Mouse (Mus musculus) left cerebral cortex, postnatal 25 days (tissue): Measurements from ENCODE around the gene Cisd3. TPM values are rescaled to one million over a fixed set of nuclear protein-coding genes. Genes with fewer than 3 reads are reported as not detected.

Experiments used
- DNase-seq, 2 experiments: peaks; one replicate each; pipeline ENCODE4 v3.0.0; 2022; ENCODE audit warnings: low spot score in 2 of 2, mixed read lengths in 1 of 2
- intact Hi-C: fragments of 180-260 bp; cut with DNase I; formaldehyde crosslinking; loops from one replicate; pipeline ENCODE4 v1.15.1; 2025
- total RNA-seq, 2 experiments: library from RNA; stranded (reverse); gene quantifications; 2 replicates each; pipeline ENCODE4 v1.2.3; 2021

The Cisd3 gene
- total RNA-seq, 2 experiments from 2014 or later, result 46.5 to 48.8 TPM

DNA sequence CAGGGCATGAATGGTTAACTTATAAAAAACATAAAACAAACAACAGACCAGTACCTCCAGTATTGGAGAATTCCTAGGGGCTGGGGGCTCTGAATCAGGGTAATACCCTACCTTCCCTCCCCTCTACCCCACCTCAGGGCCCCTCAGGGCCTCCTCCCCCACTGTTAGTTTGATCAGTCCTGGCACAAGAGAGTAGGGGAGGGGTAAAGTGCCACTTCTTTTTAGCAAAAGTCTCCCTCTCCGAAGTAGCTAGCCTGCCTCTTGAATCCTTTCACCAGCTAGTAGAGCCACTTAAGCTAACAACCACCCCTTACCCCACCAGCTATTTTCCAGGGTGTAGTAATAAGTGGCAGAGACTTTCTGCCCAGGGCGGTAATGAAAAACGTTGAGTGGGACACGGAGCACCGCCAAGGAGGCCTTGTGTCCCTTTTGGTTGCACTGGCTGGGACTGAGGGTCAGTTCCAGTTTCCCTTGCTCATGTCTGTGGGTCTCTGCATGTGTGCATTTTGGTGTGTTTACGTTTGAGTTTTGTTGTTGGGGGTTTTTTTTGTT is 3.0 kb upstream of the Cisd3 start:
- DNase-seq, result no peak
- intact Hi-C loops, result no loop called here

- no peak for DNase-seq
- intact Hi-C loops, result no loop called here
These were observed 1.5 kb upstream of the Cisd3 start for GRCm38 (mm10) chr11:97684063-97684680.

GRCm38 (mm10) chr11:97684766-97685165 is 860 bp upstream of the Cisd3 start:
- intact Hi-C loops, result no loop called here
- DNase-seq, result no peak

- intact Hi-C loops, result no loop called here
- no peak for DNase-seq
These were observed 789 bp downstream of the Cisd3 start for GRCm38 (mm10) chr11:97686322-97686908.

- no peak for DNase-seq
- intact Hi-C loops, result no loop called here
These were observed 1.4 kb downstream of the Cisd3 start for GRCm38 (mm10) chr11:97687061-97687460.

DNA sequence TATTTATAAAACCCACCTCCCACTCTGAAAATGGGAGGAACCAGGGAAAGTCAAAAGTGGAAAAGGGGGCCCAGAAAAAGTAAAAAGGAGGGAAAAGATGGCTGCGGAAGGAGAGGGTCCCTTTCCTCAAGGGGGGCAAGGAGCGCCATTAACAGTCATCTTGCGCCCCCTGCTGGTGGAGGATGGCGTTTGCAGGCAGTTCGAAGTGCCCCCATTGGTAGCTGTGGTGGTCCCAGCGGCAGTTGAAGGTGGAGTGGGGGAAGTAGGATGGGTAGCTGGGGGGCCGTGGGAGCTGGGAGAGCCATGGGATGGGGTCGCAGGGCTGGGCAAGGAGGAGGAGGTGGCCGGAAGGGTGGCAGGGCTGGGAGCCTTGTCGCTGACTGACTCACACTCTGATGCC is 4.2 kb downstream of the Cisd3 start:
- intact Hi-C loops, result loop anchor here (2.0 to 10.0 kb wide), 2 partner anchors 45 to 195 kb away; no protein-coding TSS in a partner anchor
- peak in 1 of 2 experiments; percentile 40 for DNase-seq

GRCm38 (mm10) chr11:97694435-97694834 is 8.8 kb downstream of the Cisd3 start:
- no peak for DNase-seq
- intact Hi-C loops, result loop anchor here (10.0 kb wide), 1 partner anchor 200 kb away; no protein-coding TSS in a partner anchor

- intact Hi-C loops, result loop anchor here (5.0 to 10.0 kb wide), 2 partner anchors 33 to 200 kb away; partner anchors contain the start of gene Mllt6
- peak; percentile 58 to 74 for DNase-seq
These were observed 9.5 kb downstream of the Cisd3 start for GRCm38 (mm10) chr11:97694921-97695711.

- intact Hi-C loops, result loop anchor here (5.0 to 10.0 kb wide), 2 partner anchors 34 to 201 kb away; partner anchors contain the start of gene Mllt6
- DNase-seq, result no peak
These were observed 10.2 kb downstream of the Cisd3 start for GRCm38 (mm10) chr11:97695712-97696401.

DNA sequence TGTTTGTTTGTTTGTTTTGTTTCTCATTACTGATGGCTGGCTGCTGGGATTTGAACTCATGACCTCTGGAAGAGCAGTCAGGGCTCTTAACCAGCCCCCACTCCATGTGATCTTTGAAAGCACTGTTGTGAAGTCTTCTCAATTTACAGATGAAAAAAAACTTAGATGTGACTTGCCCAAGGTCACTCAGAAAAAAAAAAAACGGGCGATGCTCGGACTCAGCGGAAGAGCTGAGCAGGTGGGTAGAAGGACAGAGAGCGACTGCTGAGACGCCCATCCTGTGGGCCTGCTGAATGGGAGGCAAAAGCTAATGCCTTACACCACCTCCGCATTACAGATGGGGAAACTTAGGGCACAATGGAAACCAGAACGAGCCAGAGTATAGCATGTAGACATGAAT is 11.0 kb downstream of the Cisd3 start:
- no peak for DNase-seq
- intact Hi-C loops, result loop anchor here (5.0 to 10.0 kb wide), 2 partner anchors 34 to 202 kb away; partner anchors contain the start of gene Mllt6

DNA sequence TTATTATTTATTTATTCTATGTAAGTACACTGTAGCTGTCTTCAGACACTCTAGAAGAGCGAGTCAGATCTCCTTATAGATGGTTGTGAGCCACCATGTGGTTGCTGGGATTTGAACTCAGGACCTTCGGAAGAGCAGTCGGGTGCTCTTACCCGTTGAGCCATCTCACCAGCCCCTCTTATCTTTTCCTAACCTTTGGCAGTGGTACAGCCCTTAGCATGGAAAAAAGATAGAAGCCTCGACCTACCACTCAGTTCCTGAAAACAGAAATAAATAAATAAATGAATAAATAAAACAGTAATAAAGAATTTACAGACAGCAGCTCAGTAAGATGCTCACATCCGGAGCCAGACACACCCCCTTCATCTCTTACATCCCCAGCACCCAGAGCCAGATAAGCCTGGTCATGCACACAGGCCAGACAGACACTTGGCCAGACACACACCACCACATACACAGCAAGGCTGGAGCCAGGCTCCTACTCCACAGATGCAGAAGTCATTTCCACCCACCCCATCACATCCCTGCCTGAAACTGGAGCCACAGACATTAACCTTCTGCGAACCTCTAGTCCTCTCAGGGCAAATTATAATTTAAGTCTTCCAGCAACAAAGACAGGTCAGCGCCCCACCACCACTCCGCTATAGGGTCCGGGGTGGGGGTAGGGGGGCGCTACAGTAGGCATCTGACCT is 11.7 kb downstream of the Cisd3 start:
- intact Hi-C loops, result loop anchor here (5.0 to 10.0 kb wide), 2 partner anchors 35 to 203 kb away; partner anchors contain the start of gene Mllt6
- DNase-seq, result no peak

GRCm38 (mm10) chr11:97697891-97698529 is 12.4 kb downstream of the Cisd3 start:
- intact Hi-C loops, result loop anchor here (2.0 to 10.0 kb wide), 3 partner anchors 36 to 203 kb away; partner anchors contain the start of genes Mllt6 and Pip4k2b
- no peak for DNase-seq

DNA sequence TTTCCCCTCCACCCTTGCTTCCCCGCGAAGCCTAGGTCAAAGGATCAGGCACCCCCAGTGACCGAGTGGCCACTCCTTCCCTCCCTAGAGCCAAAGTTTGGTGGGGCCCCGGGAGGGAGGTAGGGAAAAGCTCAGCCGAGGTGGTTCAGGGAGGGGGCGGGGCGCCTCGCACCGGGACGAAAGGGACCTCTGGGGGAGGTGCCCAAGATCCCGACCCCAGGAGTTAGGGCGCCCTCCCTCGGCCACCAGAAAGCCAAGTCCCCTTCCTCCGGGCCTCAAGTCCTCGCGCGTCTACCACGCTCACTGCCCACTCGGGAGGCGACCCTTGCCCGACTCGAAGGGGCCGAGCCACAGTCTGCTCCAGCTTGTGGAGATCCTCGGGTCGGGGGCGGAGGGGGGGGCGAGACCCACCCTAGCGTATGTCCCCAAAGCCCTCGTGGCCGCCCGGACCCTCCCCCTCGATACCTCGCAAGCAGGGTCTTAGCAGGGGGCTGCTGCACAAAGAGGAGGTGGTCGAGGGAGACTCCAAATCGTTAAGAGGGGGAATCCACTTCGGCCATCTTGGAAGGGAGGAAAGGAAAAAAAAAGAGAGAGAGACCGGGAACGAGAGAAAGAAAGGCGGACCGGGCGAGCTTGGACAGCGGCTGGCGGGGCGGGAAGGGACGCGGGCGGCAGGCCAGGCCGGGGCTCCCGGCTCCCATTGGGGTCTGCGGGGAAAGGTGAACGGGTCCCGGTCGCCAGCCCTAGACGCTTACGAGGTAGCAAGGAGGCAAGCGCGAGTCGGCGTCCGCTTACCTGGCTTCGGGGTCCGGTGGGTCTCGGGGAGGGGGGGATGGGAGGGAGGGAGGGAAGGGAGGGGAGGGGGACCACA is 13.3 kb downstream of the Cisd3 start:
- DNase-seq, result no peak
- intact Hi-C loops, result loop anchor here (2.0 to 10.0 kb wide), 3 partner anchors 37 to 204 kb away; partner anchors contain the start of genes Mllt6 and Pip4k2b

DNA sequence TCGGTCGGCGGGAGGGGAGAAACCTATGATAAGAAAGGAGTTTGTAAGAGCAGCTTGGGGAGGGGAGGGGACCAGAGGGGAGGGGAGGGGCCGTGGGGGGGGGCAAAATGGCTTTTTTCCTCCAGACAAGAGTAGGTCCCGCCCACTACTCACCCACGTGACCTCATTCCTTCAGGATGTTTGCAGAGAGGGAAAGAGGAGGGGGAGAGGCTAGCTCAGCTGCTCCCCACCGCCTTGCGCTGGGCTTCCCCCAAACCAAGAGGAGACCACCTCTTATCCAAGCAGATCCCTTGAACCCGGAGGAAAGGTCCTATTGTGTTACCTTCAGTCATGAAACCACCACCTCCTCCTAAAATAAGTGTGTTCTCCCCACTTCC is 14.0 kb downstream of the Cisd3 start:
- intact Hi-C loops, result loop anchor here (2.0 to 10.0 kb wide), 3 partner anchors 37 to 205 kb away; partner anchors contain the start of genes Mllt6 and Pip4k2b
- peak; percentile 86 to 87 for DNase-seq

DNA sequence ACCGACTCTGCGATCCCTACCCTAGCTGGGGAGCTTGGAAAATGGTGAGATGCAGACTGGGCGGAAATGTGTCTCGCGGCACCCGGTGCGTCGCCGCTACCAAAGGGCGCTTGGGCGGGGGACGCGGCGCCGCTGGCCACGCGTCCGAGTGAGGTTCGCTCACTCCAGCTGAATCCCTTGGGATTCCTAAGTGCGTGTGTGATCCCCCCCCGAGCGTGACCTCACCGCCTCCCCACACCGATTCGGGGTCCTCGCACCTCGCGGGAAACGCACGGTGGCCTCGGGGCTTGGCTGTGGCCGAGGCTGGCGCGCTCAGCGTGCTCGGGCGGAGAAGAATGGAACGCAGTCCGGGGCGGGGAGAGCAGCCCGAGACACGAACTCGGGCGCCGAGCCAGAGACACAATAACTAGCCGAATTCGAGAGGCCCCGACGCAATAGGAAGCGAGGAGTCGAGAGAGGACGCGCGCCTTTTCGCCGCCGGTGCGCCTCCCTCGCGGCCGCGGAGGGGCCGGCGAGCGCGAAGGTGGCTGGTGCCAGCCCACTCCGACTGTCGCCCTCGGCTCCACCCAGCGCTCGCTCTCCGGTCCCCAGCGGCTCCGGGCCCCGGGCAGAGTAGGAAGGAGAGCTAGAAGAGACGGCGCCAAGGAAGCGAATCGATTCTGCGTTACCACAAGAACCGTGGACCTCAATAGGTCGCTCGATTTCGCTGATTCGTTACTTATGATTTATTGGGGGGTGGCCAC is 14.5 kb downstream of the Cisd3 start, which contains the start of gene Pcgf2:
Pcgf2 (minus strand) TSS at position 495 of the 743 bp plus-strand sequence.
- peak; percentile 72 for DNase-seq
- intact Hi-C loops, result no loop called here
